Mouse (Mus musculus) ES-E14 (cell line): ENCODE results near the gene Slc25a39. TPM values are rescaled to one million over a fixed set of nuclear protein-coding genes. Genes with fewer than 3 reads are reported as not detected.

Experiments used
- DNase-seq: peaks from one replicate; pipeline ENCODE4 v3.0.0-alpha.2; 2013; ENCODE audit warnings: low read depth, low spot score
- H3K27ac ChIP-seq: 2 replicates; pipeline ENCODE4 v1.5.1; 2012; ENCODE audit warnings: low read depth, mild to moderate bottlenecking, low read length, moderate library complexity, mixed read lengths; ENCODE audit not compliant: poor library complexity, insufficient read depth, severe bottlenecking
- H3K36me3 ChIP-seq: 2 replicates; pipeline ENCODE4 v1.6.1; 2012; ENCODE audit warnings: mild to moderate bottlenecking, low read length, moderate library complexity, mixed read lengths; ENCODE audit not compliant: control insufficient read depth, poor library complexity, insufficient read depth, severe bottlenecking
- H3K4me1 ChIP-seq, 2 experiments: fragments of 150-350 bp in 1 of 2; sonication (generic) in 1 of 2; 2 replicates each; pipeline ENCODE4 v1.6.1; 2012; ENCODE audit warnings: low read length in 2 of 2, mild to moderate bottlenecking in 1 of 2, mixed read lengths in 1 of 2; ENCODE audit not compliant: control insufficient read depth in 2 of 2, insufficient read depth in 2 of 2, poor library complexity in 1 of 2
- H3K4me3 ChIP-seq, 2 experiments: fragments of 150-350 bp in 1 of 2; sonication (generic) in 1 of 2; 2 replicates each; pipeline ENCODE4 v1.5.1; 2012; ENCODE audit warnings: low read length in 2 of 2, low read depth in 1 of 2, mild to moderate bottlenecking in 1 of 2, mixed read lengths in 1 of 2; ENCODE audit not compliant: insufficient read depth in 1 of 2, poor library complexity in 1 of 2, severe bottlenecking in 1 of 2
- H3K9ac ChIP-seq: 2 replicates; pipeline ENCODE4 v1.6.1; 2012; ENCODE audit warnings: low read depth, mild to moderate bottlenecking, low read length, mixed read lengths; ENCODE audit not compliant: poor library complexity, insufficient read depth, severe bottlenecking
- H3K9me3 ChIP-seq: fragments of 150-350 bp; sonication (generic); 2 replicates; pipeline ENCODE4 v1.6.1; 2012; ENCODE audit warnings: low read depth, mild to moderate bottlenecking, low read length; ENCODE audit not compliant: control insufficient read depth, insufficient read depth
- CHD2 ChIP-seq: IDR thresholded peaks from 2 replicates; pipeline ENCODE4 v1.6.1; 2014; ENCODE audit warnings: mild to moderate bottlenecking, low read depth, low read length, inconsistent platforms
- HCFC1 ChIP-seq: IDR thresholded peaks from 2 replicates; pipeline ENCODE4 v1.6.1; 2012; ENCODE audit warnings: low read length, inconsistent platforms, borderline replicate concordance; ENCODE audit not compliant: insufficient read depth
- MAFK ChIP-seq: IDR thresholded peaks from 2 replicates; pipeline ENCODE4 v1.6.1; 2014; ENCODE audit warnings: mild to moderate bottlenecking, low read depth, low read length, inconsistent platforms; ENCODE audit not compliant: insufficient read depth
- ZC3H11A ChIP-seq: IDR thresholded peaks from 2 replicates; pipeline ENCODE4 v1.6.1; 2012; ENCODE audit warnings: low read depth, mild to moderate bottlenecking, inconsistent platforms, low read length, borderline replicate concordance
- ZNF384 ChIP-seq: IDR thresholded peaks from 2 replicates; pipeline ENCODE4 v1.6.1; 2012; ENCODE audit warnings: low read depth, low read length, inconsistent platforms
- in situ Hi-C, 2 experiments: fragments of 600-800 bp; cut with MboI; formaldehyde crosslinking; loops; one replicate each; pipeline ENCODE4 v1.15.1; 2025; ENCODE audit warnings: low sequenced_read_pairs in 2 of 2, inconsistent platforms in 1 of 2; ENCODE audit not compliant: unreplicated experiment in 2 of 2
- total RNA-seq: library from RNA; depleted of rRNA; stranded (reverse); fragments of 300-350 nt; gene quantifications from 2 replicates; pipeline ENCODE4 v1.2.3, GENCODE M21; 2012

Gene Slc25a39
- total RNA-seq, 1 experiment = 152 TPM

- Histone ChIP-seq H3K4me1 (peaks cover 0 to 27% of the 10 kb centered on the region in 2 experiments; a peak in 2 of 4 replicates), H3K27ac (no peak overlapping the region), H3K9ac (no peak overlapping the region), H3K4me3 (no peak overlapping the region), H3K9me3 (no peaks in the 10 kb centered on the region), H3K36me3 (peaks cover 2% of the 10 kb centered on the region; the same call in 1 of the 2 replicates)
- TF ChIP-seq HCFC1 (no peak), MAFK (no peak), CHD2 (no peak), ZC3H11A (no peak; the same call in 1 of the 2 replicates), ZNF384 (no peak)
- in situ Hi-C loops = no loop called here
- DNase-seq = no peak
Measured at GRCm38 (mm10) chr11:102441434-102441833, 33.7 kb upstream of the Slc25a39 start.

GRCm38 (mm10) chr11:102440255-102440654 lies 32.5 kb upstream of the Slc25a39 start:
- H3K36me3 ChIP-seq = peaks cover 13% of the 10 kb centered on the region; the same call in 1 of the 2 replicates
- no peak overlapping the region; a peak in 1 of 4 replicates for H3K4me3 ChIP-seq
- peaks cover 0 to 18% of the 10 kb centered on the region in 2 experiments; a peak in 2 of 4 replicates for H3K4me1 ChIP-seq
- in situ Hi-C loops = no loop called here
- no peak for TF ChIP-seq ZNF384
- TF ChIP-seq CHD2 = no peak
- no peak for TF ChIP-seq HCFC1
- no peak for TF ChIP-seq MAFK
- TF ChIP-seq ZC3H11A = no peak
- DNase-seq = no peak
- no peaks in the 10 kb centered on the region for H3K9me3 ChIP-seq
- H3K9ac ChIP-seq = no peak overlapping the region
- H3K27ac ChIP-seq = no peak overlapping the region

DNA sequence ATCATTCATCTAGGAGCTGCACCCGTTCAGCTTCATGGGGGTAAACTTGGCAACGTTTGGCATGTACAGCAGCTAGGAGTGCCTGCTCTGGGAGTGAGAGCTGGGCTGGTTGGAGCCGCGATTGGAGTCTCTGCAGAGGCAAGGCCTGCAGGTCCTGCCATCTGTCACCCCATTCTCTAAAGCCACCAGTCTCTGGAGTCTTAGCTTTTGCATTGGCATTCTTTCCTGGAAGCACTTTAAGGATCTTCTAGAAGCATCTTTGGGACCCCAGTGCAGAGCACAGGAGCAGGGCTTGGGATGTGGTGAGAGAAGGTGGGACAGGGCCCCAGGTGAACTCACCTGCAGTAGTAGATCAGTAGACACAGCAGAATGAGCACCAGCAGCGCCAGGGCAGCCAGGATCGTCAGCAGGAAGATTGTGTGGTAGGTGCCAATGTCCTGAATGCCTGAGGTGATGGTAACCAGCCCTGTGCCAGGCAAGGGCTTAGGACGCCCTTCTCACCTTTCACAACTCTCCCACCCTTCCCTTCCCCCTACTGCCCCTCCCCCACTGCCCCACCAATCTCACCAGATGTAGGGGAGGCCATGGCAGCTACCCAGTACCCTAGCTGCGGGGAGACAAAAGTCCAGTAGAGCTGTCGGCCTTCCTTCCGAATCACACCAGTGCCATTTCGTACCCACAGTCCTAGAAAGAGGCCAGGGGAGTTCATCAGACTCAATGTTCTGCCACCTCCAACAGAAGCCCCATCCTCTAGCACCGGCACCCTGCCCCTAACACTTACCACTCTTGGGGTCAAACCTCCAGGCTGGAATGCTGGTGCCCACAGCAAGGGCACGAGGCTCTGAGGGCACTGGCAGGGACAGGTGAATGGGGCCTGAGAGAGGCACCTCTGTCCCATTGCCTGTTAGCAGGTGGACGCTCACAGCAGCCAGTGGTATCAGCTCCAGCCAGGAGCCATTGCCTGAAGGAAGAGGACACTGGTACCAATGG lies 31.6 kb upstream of the Slc25a39 start:
- H3K36me3 ChIP-seq = peaks cover 21% of the 10 kb centered on the region
- no peak for DNase-seq
- TF ChIP-seq ZC3H11A (no peak), MAFK (no peak), CHD2 (no peak), HCFC1 (no peak), ZNF384 (no peak)
- no peaks in the 10 kb centered on the region for H3K9me3 ChIP-seq
- peaks cover 0 to 16% of the 10 kb centered on the region in 2 experiments; a peak in 1 of 4 replicates for H3K4me1 ChIP-seq
- H3K4me3 ChIP-seq = no peak overlapping the region
- no peak overlapping the region for H3K27ac ChIP-seq
- H3K9ac ChIP-seq = no peak overlapping the region; the same call in 1 of the 2 replicates
- in situ Hi-C loops = loop anchor here in 1 of 2 experiments (10.0 kb wide), 1 partner anchor 115 kb away; no protein-coding TSS in a partner anchor

DNA sequence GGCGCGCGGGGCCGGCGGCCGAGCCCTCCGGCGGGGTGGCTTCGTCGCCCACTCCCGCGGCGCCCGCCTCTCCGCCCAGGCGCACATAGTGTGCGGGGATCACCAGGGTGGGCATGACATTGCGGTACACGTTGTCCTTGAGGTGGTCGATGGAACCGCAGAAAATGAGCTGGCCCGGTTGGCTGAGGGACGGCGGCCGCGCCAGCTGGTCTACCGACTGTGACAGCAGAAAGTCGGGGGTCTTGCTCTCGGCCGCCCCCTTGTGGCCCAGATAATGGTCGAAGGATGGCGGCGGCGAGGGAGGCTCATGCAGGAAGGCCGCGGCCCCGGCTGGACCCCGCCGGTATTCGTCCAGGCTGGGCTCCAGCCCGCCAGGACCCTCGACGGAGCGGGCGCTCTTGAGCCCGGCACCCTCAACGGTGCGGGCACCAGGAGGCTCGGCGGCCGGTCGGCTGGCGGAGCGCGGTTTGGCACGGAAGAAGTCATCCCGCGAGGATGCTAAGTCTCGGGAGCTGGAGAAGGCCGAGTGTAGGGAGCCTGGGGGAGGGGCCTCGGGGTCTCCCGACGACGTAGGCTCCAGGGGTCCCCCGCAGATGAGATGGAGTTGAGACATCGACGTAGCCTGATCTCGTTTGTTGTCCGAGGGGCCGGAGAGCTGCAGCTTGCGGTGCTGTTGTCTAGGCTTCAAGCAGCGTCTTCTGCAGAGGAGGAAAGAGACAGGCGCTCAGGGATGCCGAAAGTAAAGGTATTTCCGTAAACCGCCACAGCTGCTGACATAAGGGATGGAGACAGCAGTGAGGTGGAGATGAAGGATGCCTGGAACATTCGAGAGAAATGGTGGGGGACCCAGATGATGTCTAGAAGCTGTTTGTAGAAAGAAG lies 30.7 kb upstream of the Slc25a39 start:
- peak; percentile 67 for DNase-seq
- H3K36me3 ChIP-seq = peaks cover 26% of the 10 kb centered on the region
- H3K27ac ChIP-seq = no peak overlapping the region
- H3K9me3 ChIP-seq = no peaks in the 10 kb centered on the region
- peak overlapping the region; percentile 80 for H3K9ac ChIP-seq
- H3K4me1 ChIP-seq = peaks cover 0 to 12% of the 10 kb centered on the region in 2 experiments; a peak in 1 of 4 replicates
- H3K4me3 ChIP-seq = peak overlapping the region; percentile 79 to 88
- in situ Hi-C loops = loop anchor here in 1 of 2 experiments (10.0 kb wide), 1 partner anchor 114 kb away; no protein-coding TSS in a partner anchor
- no peak for TF ChIP-seq MAFK
- TF ChIP-seq HCFC1 = peak; percentile 66; the same call in 1 of the 2 replicates
- peak; percentile 23; the same call in 1 of the 2 replicates for TF ChIP-seq CHD2
- TF ChIP-seq ZC3H11A = 0 out of 2 replicates have a peak, but pooled peaks have one; percentile 10
